Mouse (Mus musculus) hindbrain, embryonic 16.5 days (tissue): ENCODE results near the gene Cyp11a1. TPM values are rescaled to one million over a fixed set of nuclear protein-coding genes. Genes with fewer than 3 reads are reported as not detected.

ENCODE experiments used
- ATAC-seq: fragments of 200-750 bp; cut with Nextera tagmentation; 2 replicates; pipeline ENCODE4 v1.8.0; 2017; ENCODE audit warnings: moderate TSS enrichment, moderate library complexity
- H3K27ac ChIP-seq: fragments of 300-500 bp; sonication (generic); 2 replicates; pipeline ENCODE4 v1.5.1; 2014; ENCODE audit warnings: low read depth, mild to moderate bottlenecking, control low read depth, low read length, moderate library complexity
- H3K27me3 ChIP-seq: fragments of 300-500 bp; sonication (generic); replicated peaks from 2 replicates; pipeline ENCODE4 v1.6.1; 2014; ENCODE audit warnings: low read length; ENCODE audit not compliant: control insufficient read depth, insufficient read depth
- H3K36me3 ChIP-seq: fragments of 300-500 bp; sonication (generic); 2 replicates; pipeline ENCODE4 v1.6.1; 2014; ENCODE audit warnings: mild to moderate bottlenecking, low read length, moderate library complexity, mixed read lengths; ENCODE audit not compliant: control insufficient read depth, insufficient read depth
- H3K4me1 ChIP-seq: fragments of 300-500 bp; sonication (generic); 2 replicates; pipeline ENCODE4 v1.6.1; 2014; ENCODE audit warnings: low read depth, low read length; ENCODE audit not compliant: control insufficient read depth, insufficient read depth
- H3K4me2 ChIP-seq: fragments of 300-500 bp; sonication (generic); 2 replicates; pipeline ENCODE4 v1.6.1; 2014; ENCODE audit warnings: mild to moderate bottlenecking, low read length, control low read depth, moderate library complexity
- H3K4me3 ChIP-seq: fragments of 300-500 bp; sonication (generic); 2 replicates; pipeline ENCODE4 v1.5.1; 2014; ENCODE audit warnings: mild to moderate bottlenecking, low read length, control low read depth, moderate library complexity
- H3K9ac ChIP-seq: fragments of 300-500 bp; sonication (generic); 2 replicates; pipeline ENCODE4 v1.6.1; 2014; ENCODE audit warnings: low read depth, mild to moderate bottlenecking, control low read depth, low read length, moderate library complexity
- H3K9me3 ChIP-seq: fragments of 300-500 bp; sonication (generic); 2 replicates; pipeline ENCODE4 v1.6.1; 2014; ENCODE audit warnings: mild to moderate bottlenecking, low read length, moderate library complexity; ENCODE audit not compliant: control insufficient read depth
- WGBS: fragments of 180-500 bp; shearing (Covaris S2); extraction: QIAGEN DNeasy Blood & Tissue Kit; methylation state at CpG from one replicate; pipeline ENCODE4 v1.1.7; 2014; 5-methylcytosine and 5-hydroxymethylcytosine counted together
- polyA plus RNA-seq: library from polyadenylated mRNA; unstranded; fragments of >200 nt; fragmentation: Nextera tagmentation; extraction: Ambion mirVana; gene quantifications from 2 replicates; pipeline ENCODE4 v1.2.1, GENCODE M21; 2015

Cyp11a1 gene
- polyA plus RNA-seq, 1 experiment from 2014 or later = 2.4 TPM

DNA sequence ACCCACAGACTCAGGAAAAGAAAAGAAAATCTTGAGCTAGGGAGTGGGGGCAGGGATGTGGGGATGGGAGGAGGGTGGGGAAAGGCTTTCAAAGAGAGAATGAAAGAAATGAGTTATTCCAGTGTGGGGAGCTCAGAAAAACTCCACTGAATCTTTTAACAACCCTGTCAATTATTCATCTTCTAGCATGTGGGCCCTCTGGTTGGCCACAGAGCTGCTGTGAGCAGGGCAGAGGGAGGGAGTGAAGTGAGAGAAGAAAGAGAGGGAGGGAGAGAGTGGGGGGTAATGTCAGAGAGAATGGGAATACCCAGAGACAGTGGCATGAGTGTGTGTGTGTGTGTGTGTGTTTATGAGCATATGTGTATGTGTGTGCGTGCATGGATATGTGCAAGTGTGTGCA, 47.8 kb downstream of the Cyp11a1 start:
- Histone ChIP-seq H3K36me3 (no peaks in the 10 kb centered on the region), H3K9ac (no peak overlapping the region), H3K4me2 (no peak overlapping the region), H3K4me1 (peaks cover 19% of the 10 kb centered on the region), H3K27ac (no peak overlapping the region), H3K4me3 (no peak overlapping the region), H3K27me3 (peaks cover 5% of the 10 kb centered on the region; the same call in 1 of the 2 replicates), H3K9me3 (no peaks in the 10 kb centered on the region)
- WGBS = 97% methylated on average over 1 of the region's 1 CpGs
- no peak for ATAC-seq

GRCm38 (mm10) chr9:58055666-58056065, 49.5 kb downstream of the Cyp11a1 start:
- 57% methylated on average over 5 of the region's 5 CpGs for WGBS
- ATAC-seq = peak; percentile 26; the same call in 1 of the 2 replicates
- H3K4me1 ChIP-seq = peaks cover 20% of the 10 kb centered on the region
- H3K4me2 ChIP-seq = no peak overlapping the region
- no peak overlapping the region for H3K4me3 ChIP-seq
- H3K27ac ChIP-seq = no peak overlapping the region
- no peaks in the 10 kb centered on the region for H3K9me3 ChIP-seq
- peaks cover 5% of the 10 kb centered on the region; the same call in 1 of the 2 replicates for H3K27me3 ChIP-seq
- no peak overlapping the region for H3K9ac ChIP-seq
- H3K36me3 ChIP-seq = no peaks in the 10 kb centered on the region

- Histone ChIP-seq H3K9me3 (no peaks in the 10 kb centered on the region), H3K27me3 (peaks cover 5% of the 10 kb centered on the region; the same call in 1 of the 2 replicates), H3K9ac (no peak overlapping the region), H3K4me3 (no peak overlapping the region), H3K4me2 (no peak overlapping the region), H3K36me3 (no peaks in the 10 kb centered on the region), H3K4me1 (peaks cover 25% of the 10 kb centered on the region), H3K27ac (no peak overlapping the region; the same call in 1 of the 2 replicates)
- 60% methylated on average over 1 of the region's 1 CpGs for WGBS
- no peak for ATAC-seq
Measured at GRCm38 (mm10) chr9:58059920-58060319, 53.7 kb downstream of the Cyp11a1 start.

DNA sequence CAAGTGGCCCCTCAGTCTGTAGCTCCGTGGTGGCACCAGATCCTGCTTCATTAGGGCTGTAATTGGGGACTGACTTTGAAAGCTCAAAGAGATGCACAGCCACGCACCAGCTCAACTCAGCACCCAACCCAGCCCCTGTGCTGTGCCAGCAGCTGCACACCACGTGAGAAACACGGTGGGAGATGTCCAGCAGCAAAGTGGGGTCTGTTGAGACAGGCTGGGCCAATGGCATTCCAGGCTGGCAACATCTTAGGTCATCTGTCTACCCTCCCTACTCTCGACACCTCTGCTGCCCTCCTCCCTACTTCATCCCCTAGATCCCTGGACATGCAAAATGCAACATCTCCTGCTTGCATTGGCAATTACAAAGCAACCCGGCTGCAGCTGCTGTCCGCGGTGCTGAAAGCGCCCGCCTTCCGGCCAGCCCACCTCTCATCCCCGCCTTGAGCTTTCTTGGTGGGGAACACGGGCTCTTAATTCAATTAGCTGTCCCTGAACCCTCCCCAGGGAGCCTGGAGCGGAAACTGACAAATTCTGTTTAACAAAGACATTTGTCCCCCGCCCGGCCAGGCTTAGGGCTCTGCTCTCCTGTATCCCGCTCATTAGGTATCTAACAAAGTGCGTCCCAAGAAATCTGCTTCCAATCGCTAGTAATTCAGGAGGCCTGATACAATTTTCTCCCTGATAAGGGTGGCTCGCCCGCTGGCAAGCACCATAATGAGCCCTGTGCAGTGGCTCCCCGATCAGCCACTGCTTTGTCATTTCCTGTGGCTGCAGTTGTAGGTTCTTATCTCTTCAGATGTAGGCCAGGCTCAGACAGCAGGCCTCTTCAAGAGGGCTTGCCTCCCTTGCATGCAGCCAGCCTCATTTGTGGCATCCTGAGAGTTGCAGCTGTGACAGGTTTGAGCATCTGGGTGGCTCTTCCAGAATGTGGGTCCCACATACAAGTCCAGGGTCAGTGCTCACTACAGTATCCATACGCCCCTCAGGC, 54.8 kb downstream of the Cyp11a1 start:
- Histone ChIP-seq H3K9me3 (no peaks in the 10 kb centered on the region), H3K4me1 (peaks cover 26% of the 10 kb centered on the region), H3K4me2 (peak overlapping the region; percentile 19; the same call in 1 of the 2 replicates), H3K4me3 (no peak overlapping the region), H3K9ac (0 out of 2 replicates have a peak overlapping the region, but pooled peaks have one; percentile 4), H3K36me3 (no peaks in the 10 kb centered on the region), H3K27ac (peak overlapping the region; percentile 59), H3K27me3 (peaks cover 5% of the 10 kb centered on the region; the same call in 1 of the 2 replicates)
- peak; percentile 59 for ATAC-seq
- 9% methylated on average over 23 of the region's 23 CpGs for WGBS

DNA sequence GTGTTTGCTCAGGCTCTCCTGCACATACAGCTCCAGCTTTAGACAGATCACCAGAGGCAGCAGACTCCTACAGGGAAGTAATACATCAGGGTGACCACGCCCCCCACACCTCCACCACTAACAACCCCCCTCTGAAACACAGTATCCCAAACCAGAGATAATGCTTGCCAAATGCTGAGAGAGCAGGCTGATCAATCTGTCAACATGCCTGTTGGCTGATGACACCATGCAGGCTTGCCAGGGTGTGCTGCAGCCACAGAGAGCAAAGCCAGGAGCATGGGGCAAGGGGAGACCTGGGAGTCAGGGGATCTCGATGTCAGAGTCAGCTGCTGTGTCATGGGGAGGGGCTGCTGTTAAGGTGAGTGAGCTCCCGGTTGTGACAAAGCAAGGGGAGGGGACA, 57.3 kb downstream of the Cyp11a1 start, which contains the start of gene Stra6:
Gene Stra6 (plus strand): TSS at position 258 of the 400 bp plus-strand sequence.
- Histone ChIP-seq H3K27me3 (no peaks in the 10 kb centered on the region), H3K9ac (no peak within 1 kb of the TSS), H3K27ac (no peak within 1 kb of the TSS), H3K4me2 (no peak within 1 kb of the TSS), H3K4me3 (no peak within 1 kb of the TSS), H3K36me3 (no peaks in the 10 kb centered on the region), H3K4me1 (peaks cover 33% of the 10 kb centered on the region), H3K9me3 (no peaks in the 10 kb centered on the region)
- WGBS = 53% methylated on average over 3 of the region's 3 CpGs
- no peak for ATAC-seq

DNA sequence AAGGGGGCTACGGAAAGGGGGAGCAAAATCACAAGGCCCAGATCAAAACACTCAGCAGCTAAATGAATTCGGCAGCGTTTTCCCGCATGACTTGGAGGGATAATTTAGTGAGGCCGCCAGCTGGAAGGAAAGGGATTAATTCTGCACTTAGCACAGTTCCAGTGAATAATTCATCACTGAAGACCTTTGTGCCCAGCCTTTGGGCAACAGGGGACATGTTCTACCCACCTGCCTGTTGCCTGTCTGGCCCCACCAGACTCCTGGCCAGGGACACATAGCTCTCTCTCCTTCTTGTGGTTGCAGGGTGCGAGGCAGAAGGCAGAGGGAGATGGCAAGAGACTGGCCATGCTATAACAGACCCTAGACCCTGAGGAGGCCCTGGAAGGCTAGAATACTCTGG, 59.3 kb downstream of the Cyp11a1 start:
- Histone ChIP-seq H3K4me1 (peaks cover 25% of the 10 kb centered on the region), H3K9ac (no peak overlapping the region), H3K27me3 (no peaks in the 10 kb centered on the region)

DNA sequence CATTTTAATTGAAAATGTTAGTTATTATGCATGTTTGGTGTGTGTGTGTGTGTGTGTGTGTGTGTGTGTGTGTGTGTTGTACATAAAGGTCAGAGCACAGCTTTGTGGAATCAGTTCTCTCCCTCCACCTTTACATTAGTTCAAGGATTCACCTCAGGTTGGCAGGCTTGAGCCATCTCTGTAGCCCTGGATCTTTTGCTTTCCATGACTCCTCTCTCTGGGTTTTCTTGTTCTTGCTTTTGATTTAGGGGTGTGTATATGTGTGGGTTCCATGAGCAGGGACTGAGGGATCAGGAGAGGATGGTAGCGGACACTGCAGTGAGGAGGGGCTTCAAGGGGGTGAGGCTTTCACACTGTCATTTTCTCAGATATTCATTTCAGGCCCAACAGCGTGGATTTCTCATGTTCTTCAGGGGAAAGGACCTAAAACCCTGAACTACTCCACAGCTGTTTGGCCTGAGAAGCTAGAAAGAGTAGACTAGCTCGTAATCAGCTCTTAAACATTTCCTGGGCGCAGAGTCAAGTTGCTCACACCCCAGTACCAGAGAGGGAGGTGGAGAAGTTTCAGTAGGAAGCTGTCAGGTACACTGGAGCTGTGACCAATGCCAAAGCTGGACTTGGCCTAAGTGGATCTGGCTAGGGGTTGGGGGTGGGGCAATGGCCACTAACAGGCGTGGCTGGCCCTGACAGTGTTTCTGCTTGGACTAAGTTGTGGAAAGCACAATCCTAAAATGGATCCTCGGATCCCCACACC, 59.9 kb downstream of the Cyp11a1 start:
- peaks cover 20% of the 10 kb centered on the region for H3K4me1 ChIP-seq
- no peak overlapping the region for H3K4me2 ChIP-seq
- H3K36me3 ChIP-seq = no peaks in the 10 kb centered on the region
- peak overlapping the region; percentile 59 for H3K27ac ChIP-seq
- WGBS = 74% methylated on average over 6 of the region's 6 CpGs
- H3K9me3 ChIP-seq = no peaks in the 10 kb centered on the region
- no peak for ATAC-seq
- no peak overlapping the region for H3K9ac ChIP-seq
- H3K4me3 ChIP-seq = no peak overlapping the region
- no peaks in the 10 kb centered on the region for H3K27me3 ChIP-seq

More for the DNA sequence above, 59.3 kb downstream of the Cyp11a1 start:
- Histone ChIP-seq H3K4me2 (no peak overlapping the region), H3K9me3 (no peaks in the 10 kb centered on the region), H3K4me3 (no peak overlapping the region), H3K27ac (peak overlapping the region; percentile 59), H3K36me3 (no peaks in the 10 kb centered on the region)
- 0 out of 2 replicates have a peak, but pooled peaks have one; percentile 37 for ATAC-seq
- WGBS = 18% methylated on average over 6 of the region's 6 CpGs

GRCm38 (mm10) chr9:58066731-58067095, 60.5 kb downstream of the Cyp11a1 start:
- peaks cover 18% of the 10 kb centered on the region for H3K4me1 ChIP-seq
- no peaks in the 10 kb centered on the region for H3K36me3 ChIP-seq
- no peak overlapping the region for H3K4me3 ChIP-seq
- no peaks in the 10 kb centered on the region for H3K9me3 ChIP-seq
- H3K4me2 ChIP-seq = no peak overlapping the region
- ATAC-seq = no peak
- no peak overlapping the region for H3K27ac ChIP-seq
- H3K27me3 ChIP-seq = no peaks in the 10 kb centered on the region
- WGBS = 70% methylated on average over 6 of the region's 6 CpGs
- no peak overlapping the region for H3K9ac ChIP-seq

- Histone ChIP-seq H3K27me3 (no peaks in the 10 kb centered on the region), H3K4me2 (no peak overlapping the region), H3K4me3 (no peak overlapping the region), H3K27ac (no peak overlapping the region), H3K4me1 (peaks cover 18% of the 10 kb centered on the region), H3K36me3 (no peaks in the 10 kb centered on the region), H3K9ac (no peak overlapping the region), H3K9me3 (no peaks in the 10 kb centered on the region)
- 85% methylated on average over 3 of the region's 3 CpGs for WGBS
- ATAC-seq = no peak
Measured at GRCm38 (mm10) chr9:58067546-58067945, 61.3 kb downstream of the Cyp11a1 start.
